Mouse (Mus musculus) limb, embryonic 15.5 days (tissue): ENCODE results near the gene Dennd6a. TPM values are rescaled to one million over a fixed set of nuclear protein-coding genes. Genes with fewer than 3 reads are reported as not detected.
"Not testable (repeated sequence)": the region's sequence is repeated elsewhere in the genome, so short reads cannot be mapped to it uniquely, and the experiment has no call there.

Experiments used
- ATAC-seq: fragments of 200-750 bp; cut with Nextera tagmentation; 2 replicates; pipeline ENCODE4 v1.8.0; 2017; ENCODE audit warnings: low read depth, moderate TSS enrichment; ENCODE audit not compliant: insufficient number of reproducible peaks, low FRiP score, low TSS enrichment
- H3K27ac ChIP-seq: fragments of 300-500 bp; sonication (generic); 2 replicates; pipeline ENCODE4 v1.5.1; 2015; ENCODE audit warnings: moderate library complexity, mild to moderate bottlenecking, inconsistent platforms
- H3K27me3 ChIP-seq: fragments of 300-500 bp; sonication (generic); 2 replicates; pipeline ENCODE4 v1.6.1; 2015; ENCODE audit warnings: inconsistent platforms
- H3K36me3 ChIP-seq: fragments of 300-500 bp; sonication (generic); 2 replicates; pipeline ENCODE4 v1.6.1; 2015; ENCODE audit warnings: inconsistent platforms
- H3K4me1 ChIP-seq: fragments of 300-500 bp; sonication (generic); 2 replicates; pipeline ENCODE4 v1.6.1; 2015; ENCODE audit warnings: inconsistent platforms
- H3K4me2 ChIP-seq: fragments of 300-500 bp; sonication (generic); 2 replicates; pipeline ENCODE4 v1.6.1; 2015; ENCODE audit warnings: mild to moderate bottlenecking, inconsistent platforms
- H3K4me3 ChIP-seq: fragments of 300-500 bp; sonication (generic); 2 replicates; pipeline ENCODE4 v1.5.1; 2015; ENCODE audit warnings: mild to moderate bottlenecking, inconsistent platforms
- H3K9ac ChIP-seq: fragments of 300-500 bp; sonication (generic); 2 replicates; pipeline ENCODE4 v1.6.1; 2015; ENCODE audit warnings: inconsistent platforms
- H3K9me3 ChIP-seq: fragments of 300-500 bp; sonication (generic); 2 replicates; pipeline ENCODE4 v1.6.1; 2016; ENCODE audit warnings: inconsistent platforms
- WGBS: fragments of 180-500 bp; shearing (Covaris S2); methylation state at CpG from one replicate; pipeline ENCODE4 v1.1.7; 2015; 5-methylcytosine and 5-hydroxymethylcytosine counted together
- polyA plus RNA-seq: library from polyadenylated mRNA; unstranded; fragments of >200 nt; fragmentation: Nextera tagmentation; extraction: Ambion mirVana; gene quantifications from 2 replicates; pipeline ENCODE4 v1.2.1, GENCODE M21; 2015

Dennd6a gene
- 20.3 and 24.3 TPM in 2 replicates for polyA plus RNA-seq

- H3K36me3 ChIP-seq, H3K9me3 ChIP-seq, ATAC-seq, H3K4me3 ChIP-seq, H3K27me3 ChIP-seq, H3K27ac ChIP-seq, H3K4me2 ChIP-seq, H3K9ac ChIP-seq, H3K4me1 ChIP-seq: not testable (repeated sequence)
- WGBS: 83% methylated on average over 5 of the region's 5 CpGs
Observed at GRCm38 (mm10) chr14:26573556-26573955, at the start of gene Dennd6a. Dennd6a (plus strand) TSS chr14:26573856.

- no peak overlapping the region for H3K27ac ChIP-seq
- WGBS: 56% methylated on average over 3 of the region's 3 CpGs
- no peaks in the 10 kb centered on the region for H3K36me3 ChIP-seq
- no peak for ATAC-seq
- H3K4me1 ChIP-seq: peaks cover 6% of the 10 kb centered on the region
- H3K27me3 ChIP-seq: no peaks in the 10 kb centered on the region
- no peak overlapping the region for H3K4me2 ChIP-seq
- no peak overlapping the region for H3K4me3 ChIP-seq
- no peaks in the 10 kb centered on the region for H3K9me3 ChIP-seq
- H3K9ac ChIP-seq: no peak overlapping the region
Observed at GRCm38 (mm10) chr14:26525955-26526354, 47.7 kb upstream of the Dennd6a start.

- Histone ChIP-seq H3K27ac (no peak overlapping the region), H3K36me3 (no peaks in the 10 kb centered on the region), H3K4me3 (no peak overlapping the region), H3K4me1 (peaks cover 16% of the 10 kb centered on the region), H3K9ac (no peak overlapping the region), H3K27me3 (no peaks in the 10 kb centered on the region), H3K4me2 (no peak overlapping the region), H3K9me3 (no peaks in the 10 kb centered on the region)
- WGBS: 69% methylated on average over 2 of the region's 2 CpGs
- no peak for ATAC-seq
Observed at GRCm38 (mm10) chr14:26528296-26528695, 45.4 kb upstream of the Dennd6a start.

GRCm38 (mm10) chr14:26530350-26530749 lies 43.3 kb upstream of the Dennd6a start:
- H3K4me1 ChIP-seq: peaks cover 18% of the 10 kb centered on the region
- H3K36me3 ChIP-seq: no peaks in the 10 kb centered on the region
- no peaks in the 10 kb centered on the region for H3K9me3 ChIP-seq
- H3K4me3 ChIP-seq: no peak overlapping the region
- no peak overlapping the region for H3K9ac ChIP-seq
- H3K4me2 ChIP-seq: no peak overlapping the region
- ATAC-seq: no peak
- no peak overlapping the region for H3K27ac ChIP-seq
- no peaks in the 10 kb centered on the region for H3K27me3 ChIP-seq
- WGBS: 63% methylated on average over 7 of the region's 7 CpGs

DNA sequence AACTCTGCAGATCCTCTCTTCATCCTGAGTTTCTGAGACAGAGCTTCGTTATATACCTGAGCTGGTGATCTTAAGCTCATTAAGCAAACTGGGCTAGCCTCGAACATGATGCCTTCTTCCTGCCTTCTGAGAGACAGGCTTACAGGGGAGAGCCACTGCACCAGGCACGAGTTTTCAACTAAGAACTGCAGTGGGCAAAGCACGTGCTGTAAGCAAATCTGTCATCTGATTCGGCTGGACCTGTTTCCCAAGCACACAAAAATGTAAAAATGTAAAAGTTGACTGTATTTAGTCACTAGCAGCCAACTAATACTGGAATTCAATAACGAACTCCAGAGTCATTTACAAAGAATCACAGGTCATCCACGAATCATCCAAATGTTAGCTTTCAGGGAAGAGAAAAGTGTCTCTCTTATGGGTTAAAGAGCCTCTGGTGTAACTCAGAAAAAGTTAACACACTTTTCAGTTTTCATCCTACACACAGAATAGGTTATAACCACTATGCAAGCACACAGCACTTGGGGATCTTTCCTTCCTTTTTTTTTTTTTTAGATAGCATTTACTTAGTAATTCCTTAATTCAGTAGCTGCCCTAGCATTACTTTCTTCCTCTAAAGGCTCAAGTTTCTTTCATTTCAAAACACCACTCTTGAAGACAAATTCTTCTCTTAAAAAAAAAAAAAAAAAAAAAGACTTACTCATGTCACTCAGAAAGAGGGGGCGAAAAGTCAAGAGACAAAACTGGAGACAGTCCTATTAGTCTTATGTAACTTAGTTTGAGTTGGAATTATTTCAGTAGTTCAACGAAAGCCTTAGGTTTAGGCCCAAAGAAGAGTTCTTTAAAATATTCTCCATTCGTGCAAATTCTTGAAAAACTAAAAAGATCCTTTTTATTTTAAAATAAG lies 42.0 kb upstream of the Dennd6a start:
- no peaks in the 10 kb centered on the region for H3K36me3 ChIP-seq
- H3K27ac ChIP-seq: no peak overlapping the region
- 65% methylated on average over 10 of the region's 10 CpGs for WGBS
- no peak for ATAC-seq
- no peaks in the 10 kb centered on the region for H3K27me3 ChIP-seq
- no peak overlapping the region for H3K4me2 ChIP-seq
- no peak overlapping the region for H3K9ac ChIP-seq
- no peak overlapping the region for H3K4me3 ChIP-seq
- peaks cover 18% of the 10 kb centered on the region for H3K4me1 ChIP-seq
- H3K9me3 ChIP-seq: no peaks in the 10 kb centered on the region

GRCm38 (mm10) chr14:26532752-26533151 lies 40.9 kb upstream of the Dennd6a start:
- 51% methylated on average over 9 of the region's 9 CpGs for WGBS
- Histone ChIP-seq H3K36me3 (no peaks in the 10 kb centered on the region), H3K27ac (no peak overlapping the region), H3K4me1 (peaks cover 18% of the 10 kb centered on the region), H3K9ac (no peak overlapping the region; the same call in 1 of the 2 replicates), H3K4me2 (peak overlapping the region; percentile 80), H3K27me3 (no peaks in the 10 kb centered on the region), H3K4me3 (peak overlapping the region; percentile 94), H3K9me3 (no peaks in the 10 kb centered on the region)
- no peak for ATAC-seq

DNA sequence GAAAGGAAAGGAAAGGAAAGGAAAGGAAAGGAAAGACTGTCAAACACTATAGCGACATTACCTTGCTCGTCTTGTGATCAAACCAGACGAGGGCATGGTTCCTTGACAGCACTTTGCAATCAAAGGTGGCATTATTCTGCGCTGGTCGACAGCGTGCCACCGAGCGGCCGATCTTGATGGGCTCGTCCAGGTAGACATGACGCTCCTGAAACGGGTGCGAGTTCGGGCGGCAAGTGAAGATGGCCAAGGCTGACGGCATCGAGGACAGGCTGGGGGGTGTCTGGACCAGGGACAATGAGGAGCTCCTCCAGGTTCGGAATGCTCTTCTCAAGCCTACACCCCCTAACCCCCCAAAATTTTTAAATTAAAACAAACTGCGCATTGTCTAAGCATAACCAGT lies 40.4 kb upstream of the Dennd6a start:
- Histone ChIP-seq H3K27me3 (no peaks in the 10 kb centered on the region), H3K27ac (no peak overlapping the region), H3K36me3 (no peaks in the 10 kb centered on the region), H3K9me3 (no peaks in the 10 kb centered on the region), H3K4me2 (peak overlapping the region; percentile 80), H3K4me3 (peak overlapping the region; percentile 94), H3K4me1 (peaks cover 18% of the 10 kb centered on the region), H3K9ac (peak overlapping the region; percentile 85; the same call in 1 of the 2 replicates)
- WGBS: 19% methylated on average over 19 of the region's 19 CpGs
- no peak for ATAC-seq

GRCm38 (mm10) chr14:26533821-26534756 lies 39.6 kb upstream of the Dennd6a start:
- H3K4me1 ChIP-seq: peaks cover 18% of the 10 kb centered on the region
- H3K4me3 ChIP-seq: peak overlapping the region; percentile 94
- H3K9ac ChIP-seq: peak overlapping the region; percentile 85
- 1% methylated on average over 90 of the region's 92 CpGs for WGBS
- ATAC-seq: peak; percentile 66
- no peaks in the 10 kb centered on the region for H3K36me3 ChIP-seq
- no peaks in the 10 kb centered on the region for H3K27me3 ChIP-seq
- H3K9me3 ChIP-seq: no peaks in the 10 kb centered on the region
- H3K4me2 ChIP-seq: peak overlapping the region; percentile 80
- H3K27ac ChIP-seq: peak overlapping the region; percentile 84

GRCm38 (mm10) chr14:26534757-26535479 lies 38.7 kb upstream of the Dennd6a start, which contains the start of gene Slmap:
Slmap (minus strand) TSS chr14:26534931.
- peak within 1 kb of the TSS; percentile 94 for H3K4me3 ChIP-seq
- peak within 1 kb of the TSS; percentile 80 for H3K4me2 ChIP-seq
- 14% methylated on average over 28 of the region's 33 CpGs for WGBS
- H3K36me3 ChIP-seq: no peaks in the 10 kb centered on the region
- peak within 1 kb of the TSS; percentile 85 for H3K9ac ChIP-seq
- H3K4me1 ChIP-seq: peaks cover 13% of the 10 kb centered on the region
- H3K9me3 ChIP-seq: no peaks in the 10 kb centered on the region
- H3K27ac ChIP-seq: peak within 1 kb of the TSS; percentile 84
- H3K27me3 ChIP-seq: no peaks in the 10 kb centered on the region
- peak; percentile 94 for ATAC-seq

GRCm38 (mm10) chr14:26539241-26539640 lies 34.4 kb upstream of the Dennd6a start:
- 84% methylated on average over 4 of the region's 4 CpGs for WGBS
- Histone ChIP-seq H3K36me3 (no peaks in the 10 kb centered on the region), H3K27me3 (no peaks in the 10 kb centered on the region), H3K9me3 (no peaks in the 10 kb centered on the region), H3K9ac (no peak overlapping the region), H3K4me1 (no peaks in the 10 kb centered on the region), H3K4me3 (no peak overlapping the region), H3K4me2 (no peak overlapping the region), H3K27ac (no peak overlapping the region)
- no peak for ATAC-seq

GRCm38 (mm10) chr14:26540577-26540976 lies 33.1 kb upstream of the Dennd6a start:
- Histone ChIP-seq H3K27me3 (no peaks in the 10 kb centered on the region), H3K4me1 (no peaks in the 10 kb centered on the region), H3K36me3 (no peaks in the 10 kb centered on the region), H3K27ac (no peak overlapping the region), H3K4me3 (no peak overlapping the region), H3K4me2 (no peak overlapping the region), H3K9me3 (no peaks in the 10 kb centered on the region), H3K9ac (no peak overlapping the region)
- no peak for ATAC-seq
- WGBS: 36% methylated on average over 1 of the region's 1 CpGs
